Comparison of ENCODE assay signal across 26 mouse cellular contexts in genomic region chr16:93594448-93594847, GRCm38 (mm10). TPM values are rescaled to one million over a fixed set of nuclear protein-coding genes. Genes with fewer than 3 reads are reported as not detected.
"Had no signal": no experiment of that assay in that cellular context is flagged by ENCODE, and none has a peak within 500 bp of the region (broad histone marks: within the 10 kb centered on the region; RNA-seq: fewer than 3 reads in every experiment).

No protein-coding gene starts in this region.

- DNase-seq: liver, postnatal 0 days; lung, adult 2 months; lung, postnatal 14 days; lung, postnatal 36 days; right cerebral cortex, postnatal 14 days; thymus, adult 2 months; thymus, postnatal 25 days; thymus, postnatal 4 days had no signal

- H3K9me3 ChIP-seq: liver, embryonic 15.5 days; lung, embryonic 15.5 days; midbrain, embryonic 12.5 days; midbrain, embryonic 15.5 days; neural tube, embryonic 12.5 days; stomach, embryonic 15.5 days had no signal

- H3K9ac ChIP-seq: liver, embryonic 15.5 days; liver, postnatal 0 days; lung, embryonic 15.5 days; midbrain, embryonic 12.5 days; midbrain, embryonic 15.5 days; neural tube, embryonic 12.5 days; stomach, embryonic 15.5 days had no signal

- H3K4me1 ChIP-seq: lung, embryonic 15.5 days; megakaryocyte, embryonic 14.5 days; midbrain, embryonic 12.5 days; midbrain, embryonic 15.5 days; neural tube, embryonic 12.5 days; stomach, embryonic 15.5 days had no signal

- H3K4me2 ChIP-seq: liver, embryonic 15.5 days; lung, embryonic 15.5 days; midbrain, embryonic 12.5 days; midbrain, embryonic 15.5 days; neural tube, embryonic 12.5 days; stomach, embryonic 15.5 days had no signal

- ATAC-seq: liver, postnatal 0 days; lung, postnatal 0 days; midbrain, embryonic 15.5 days had no signal

- H3K27ac ChIP-seq: liver, embryonic 15.5 days; lung, embryonic 15.5 days; macrophage; midbrain, embryonic 12.5 days; midbrain, embryonic 15.5 days; neural tube, embryonic 12.5 days; stomach, embryonic 15.5 days; stomach, postnatal 0 days had no signal

- H3K27me3 ChIP-seq: liver, embryonic 15.5 days; lung, embryonic 15.5 days; midbrain, embryonic 12.5 days; midbrain, embryonic 15.5 days; neural tube, embryonic 12.5 days; stomach, embryonic 15.5 days had no signal

- H3K4me3 ChIP-seq: liver, embryonic 15.5 days; lung, embryonic 15.5 days; megakaryocyte, embryonic 14.5 days; midbrain, embryonic 12.5 days; midbrain, embryonic 15.5 days; neural tube, embryonic 12.5 days; stomach, embryonic 15.5 days had no signal

RNA-seq across cellular contexts. Expression of gene Gm5678, which starts 33.4 kb away (rescaled TPM):
- total RNA-seq: megakaryocyte progenitor cell, adult 5-6 weeks; midbrain, postnatal 0 days; monocyte, adult 5-6 weeks; neutrophil, adult 5-6 weeks had no signal
- polyA plus RNA-seq: liver, embryonic 15.5 days; liver, postnatal 0 days; lung, adult 2 months; lung, embryonic 15.5 days; lung, postnatal 0 days; macrophage; midbrain, embryonic 12.5 days; midbrain, embryonic 15.5 days; midbrain, postnatal 0 days; neural tube, embryonic 12.5 days; neural tube, embryonic 14.5 days; spleen, adult 2 months; testis, adult 2 months; thymus, adult 2 months; urinary bladder, adult 2 months had no signal
